Mouse (Mus musculus) CD8-positive naive resting alpha-beta T cell, adult 2 months (primary cell): ENCODE measurements around the gene Gadd45a.
"Not testable (repeated sequence)": the region's sequence is repeated elsewhere in the genome, so short reads cannot be mapped to it uniquely, and the experiment has no call there.

Experiments
- DNase-seq, 2 experiments: peaks; one replicate each; pipeline ENCODE4 v3.0.0; 2022; ENCODE audit warnings: low read depth in 2 of 2, low spot score in 2 of 2

The Gadd45a gene

DNA sequence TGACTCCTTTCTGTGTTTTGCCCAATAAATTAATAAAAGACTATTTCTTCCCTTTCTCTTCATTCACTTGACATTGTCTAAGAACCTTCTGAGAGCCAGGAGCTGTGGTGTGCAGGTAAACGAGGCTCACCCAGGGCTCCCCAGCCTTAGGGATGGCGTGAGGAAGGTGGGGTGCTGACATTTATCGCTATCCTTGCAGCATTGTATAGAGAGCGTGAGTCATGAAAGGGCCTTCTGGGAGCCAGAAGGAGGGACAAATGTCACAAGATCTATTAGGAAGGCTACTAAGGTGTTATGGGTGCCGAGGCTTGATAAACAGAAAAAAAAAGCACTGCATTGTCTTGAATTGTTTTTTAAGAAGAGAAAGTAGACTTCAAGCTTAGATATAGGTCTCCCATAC is 15.9 kb downstream of the Gadd45a start:
- DNase-seq = no peak

DNA sequence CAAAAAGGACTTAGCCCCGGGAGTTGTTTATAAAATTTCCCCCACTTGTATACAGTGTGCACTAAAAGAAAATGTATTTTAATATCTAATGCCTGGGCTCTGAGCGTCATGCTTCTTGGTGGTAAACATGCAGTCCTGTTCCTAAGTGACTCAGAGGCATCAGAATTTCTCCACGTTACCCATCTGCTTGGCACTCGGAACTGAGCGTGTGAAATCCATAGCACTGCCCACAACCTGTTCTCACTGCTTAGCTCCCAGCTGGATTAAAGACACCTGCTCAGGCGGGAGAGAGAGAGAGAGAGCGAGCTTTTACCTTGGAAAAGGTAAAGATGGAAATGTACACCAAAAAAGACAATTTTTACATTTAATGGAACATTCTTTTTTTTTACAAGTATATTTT is 18.3 kb downstream of the Gadd45a start:
- DNase-seq = not testable (repeated sequence)

DNA sequence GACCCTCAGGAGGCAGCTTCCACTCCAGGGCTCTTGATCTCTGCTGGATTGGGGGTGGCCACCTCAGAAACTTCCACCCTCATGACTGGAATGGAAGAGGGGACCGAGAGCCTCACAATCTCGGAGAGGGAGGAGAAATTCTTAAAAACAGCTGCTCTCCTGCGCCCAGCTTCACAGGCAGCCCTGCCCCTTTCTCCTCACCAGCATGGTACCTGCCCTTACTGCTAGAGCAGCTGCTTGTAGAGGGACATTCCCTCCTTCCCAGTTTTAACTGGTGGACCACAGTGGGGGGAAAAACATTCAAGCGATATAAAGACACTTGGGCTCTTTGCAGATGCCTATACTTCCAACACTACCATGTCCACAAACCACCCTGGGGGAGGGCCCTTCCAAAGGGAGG is 18.9 kb downstream of the Gadd45a start:
- DNase-seq = no peak

DNA sequence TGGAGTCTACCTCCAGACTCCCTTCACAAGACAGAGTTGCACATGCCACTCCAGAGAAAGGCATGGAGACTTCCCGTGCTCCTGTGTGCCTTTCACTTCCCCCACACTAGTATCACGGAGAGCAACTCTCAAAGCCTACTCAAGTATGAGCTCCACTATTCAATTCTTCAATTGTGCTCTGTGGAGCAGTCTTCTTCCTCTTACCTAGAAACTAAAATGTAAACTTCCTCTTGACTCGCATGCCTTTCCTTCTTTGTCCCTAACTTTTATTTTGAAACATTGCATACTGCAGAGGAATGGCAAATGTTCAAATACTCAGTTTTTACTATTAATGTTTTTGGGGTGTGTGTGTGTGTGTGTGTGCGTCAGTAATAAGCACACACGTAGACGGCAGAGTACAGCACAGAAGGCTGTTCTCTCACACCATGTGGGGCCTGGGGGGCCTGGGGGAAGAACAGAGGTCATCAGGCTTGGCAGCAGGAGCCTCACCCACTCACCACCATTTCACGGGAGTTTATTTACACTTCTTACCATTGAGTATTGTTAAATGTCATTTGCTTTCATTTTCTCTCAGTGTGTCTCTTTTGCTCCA is 20.6 kb downstream of the Gadd45a start:
- no peak for DNase-seq

DNA sequence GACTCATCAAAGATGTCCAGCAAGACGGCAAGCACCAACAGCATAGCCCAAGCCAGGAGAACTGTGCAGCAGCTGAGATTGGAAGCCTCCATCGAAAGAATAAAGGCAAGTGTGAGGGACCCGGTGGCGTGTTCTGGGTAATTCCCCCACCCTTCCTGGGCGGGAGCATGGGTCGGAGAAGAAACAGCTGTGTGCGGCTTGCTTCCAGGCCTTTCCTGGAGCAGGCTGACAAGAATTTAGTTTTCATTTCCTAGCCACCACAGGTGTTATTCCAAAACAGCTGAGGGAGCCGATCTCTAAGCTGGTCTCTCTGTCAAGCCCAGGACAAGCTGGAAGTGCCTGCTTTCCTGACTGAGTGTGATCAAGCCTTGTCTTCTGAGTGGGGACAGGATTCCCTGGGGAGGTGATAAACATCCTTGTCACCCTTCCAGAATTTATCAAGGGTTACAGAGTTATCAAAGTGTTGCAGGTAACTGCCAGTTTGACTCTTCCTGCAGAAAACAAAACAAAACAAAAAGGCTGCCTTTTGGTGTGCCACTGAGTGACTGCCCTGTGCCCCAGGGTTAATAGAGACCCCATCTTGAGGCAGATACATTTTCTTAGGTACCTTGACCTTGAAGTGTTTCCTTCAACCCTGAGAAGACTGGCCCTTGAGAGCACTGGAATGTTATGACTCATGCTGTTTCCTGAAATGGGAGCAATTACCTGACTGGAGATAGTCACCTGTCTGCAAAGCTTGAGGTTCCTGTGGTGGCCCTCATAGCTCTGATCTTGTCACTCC is 21.3 kb downstream of the Gadd45a start:
- no peak for DNase-seq

DNA sequence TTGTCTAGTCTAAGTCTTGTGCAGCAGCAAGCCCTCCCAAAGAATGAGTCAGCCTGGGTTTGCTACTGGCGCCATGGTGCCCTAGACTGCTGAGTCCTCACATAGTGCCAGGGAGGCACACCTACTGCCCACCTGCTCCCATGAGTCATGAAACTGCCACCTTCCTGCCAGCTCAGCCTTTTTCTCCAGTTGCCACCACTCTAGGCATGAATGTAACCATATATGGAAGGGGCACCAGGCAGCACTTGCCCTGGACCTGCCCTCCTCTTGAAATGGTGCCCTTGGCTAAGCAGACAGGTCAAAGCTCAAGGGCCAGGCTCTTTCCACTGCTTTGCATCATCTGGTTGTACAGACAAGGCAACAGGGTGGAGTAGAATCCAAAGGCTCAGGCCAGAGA is 22.6 kb downstream of the Gadd45a start:
- DNase-seq = no peak

DNA sequence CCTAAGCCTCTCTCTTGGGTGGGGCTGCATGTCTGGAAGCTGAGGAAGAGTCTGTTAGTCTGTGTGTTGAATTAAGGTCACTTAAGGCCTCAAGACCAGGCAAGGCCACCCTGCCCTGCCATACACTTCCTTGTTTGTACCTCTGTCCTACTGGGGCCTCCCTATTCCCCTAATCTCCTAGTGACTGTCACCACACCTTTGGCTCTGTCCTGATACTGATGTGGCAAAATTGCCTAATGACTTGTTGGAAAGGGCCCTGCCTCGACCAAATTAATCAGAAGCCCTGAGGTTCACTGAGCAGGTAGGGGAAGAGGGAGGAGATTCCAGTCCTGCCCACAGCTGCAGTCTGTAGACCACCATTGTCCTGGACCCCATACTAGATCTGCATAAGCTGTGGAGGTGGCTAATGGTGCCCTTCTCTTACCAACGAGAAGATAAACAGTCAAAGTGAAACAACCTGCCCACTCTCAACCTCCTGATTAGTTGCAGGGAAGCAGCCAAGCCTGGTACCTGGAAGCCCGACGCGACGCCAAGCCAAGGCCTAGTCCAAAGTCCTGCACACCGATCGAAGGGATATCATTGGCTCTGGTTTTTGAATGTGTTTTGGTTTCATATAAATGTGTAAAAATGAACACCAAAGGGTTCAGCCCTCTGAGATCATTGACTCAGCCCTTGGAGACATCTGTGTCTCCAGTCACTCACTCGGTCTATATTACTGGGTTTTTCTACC is 23.1 kb downstream of the Gadd45a start:
- no peak for DNase-seq

DNA sequence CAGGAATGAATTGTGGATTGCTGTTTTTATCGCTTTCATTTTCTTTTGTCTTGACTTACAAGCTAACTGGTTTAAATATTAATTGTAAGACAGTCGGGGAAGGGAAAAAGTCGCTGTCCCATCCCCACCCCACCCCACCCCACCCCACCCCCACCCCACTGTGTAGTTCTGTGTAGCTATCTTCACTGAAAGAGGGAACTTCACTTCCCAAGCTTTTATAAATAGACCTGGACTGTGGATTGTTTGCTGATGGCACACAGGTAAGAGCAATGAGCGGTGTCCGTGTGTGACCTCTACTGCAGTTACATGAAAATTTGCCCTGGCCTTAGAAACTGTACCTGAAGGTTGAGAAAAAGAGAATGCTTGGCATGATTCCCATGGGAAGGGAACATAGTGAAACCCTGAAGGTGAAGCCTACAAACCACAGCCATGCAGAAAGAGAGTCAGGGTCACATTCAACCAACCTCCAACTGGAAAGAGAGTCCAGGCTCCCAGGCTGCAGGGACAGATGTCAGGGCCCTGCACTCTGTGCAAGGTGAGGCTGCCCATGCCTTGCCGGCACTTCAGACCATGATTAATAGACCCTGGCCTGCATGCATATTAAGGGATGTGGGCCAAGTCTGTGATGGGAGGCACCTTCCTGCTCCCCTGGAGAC is 23.8 kb downstream of the Gadd45a start:
- DNase-seq = no peak

DNA sequence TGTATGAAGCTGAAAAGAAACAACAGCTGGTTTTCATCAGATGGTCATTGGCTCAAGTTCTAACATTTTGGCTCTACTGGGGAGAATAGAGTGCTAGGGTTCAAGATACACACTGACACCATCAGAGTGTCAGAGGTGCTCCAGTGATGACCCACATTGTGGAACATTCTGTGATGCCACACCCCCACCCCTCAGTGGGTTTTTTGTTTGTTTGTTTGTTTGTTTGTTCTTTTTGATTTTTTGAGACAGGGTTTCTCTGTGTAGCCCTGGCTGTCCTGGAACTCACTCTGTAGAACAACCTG is 26.1 kb downstream of the Gadd45a start:
- DNase-seq = no peak

DNA sequence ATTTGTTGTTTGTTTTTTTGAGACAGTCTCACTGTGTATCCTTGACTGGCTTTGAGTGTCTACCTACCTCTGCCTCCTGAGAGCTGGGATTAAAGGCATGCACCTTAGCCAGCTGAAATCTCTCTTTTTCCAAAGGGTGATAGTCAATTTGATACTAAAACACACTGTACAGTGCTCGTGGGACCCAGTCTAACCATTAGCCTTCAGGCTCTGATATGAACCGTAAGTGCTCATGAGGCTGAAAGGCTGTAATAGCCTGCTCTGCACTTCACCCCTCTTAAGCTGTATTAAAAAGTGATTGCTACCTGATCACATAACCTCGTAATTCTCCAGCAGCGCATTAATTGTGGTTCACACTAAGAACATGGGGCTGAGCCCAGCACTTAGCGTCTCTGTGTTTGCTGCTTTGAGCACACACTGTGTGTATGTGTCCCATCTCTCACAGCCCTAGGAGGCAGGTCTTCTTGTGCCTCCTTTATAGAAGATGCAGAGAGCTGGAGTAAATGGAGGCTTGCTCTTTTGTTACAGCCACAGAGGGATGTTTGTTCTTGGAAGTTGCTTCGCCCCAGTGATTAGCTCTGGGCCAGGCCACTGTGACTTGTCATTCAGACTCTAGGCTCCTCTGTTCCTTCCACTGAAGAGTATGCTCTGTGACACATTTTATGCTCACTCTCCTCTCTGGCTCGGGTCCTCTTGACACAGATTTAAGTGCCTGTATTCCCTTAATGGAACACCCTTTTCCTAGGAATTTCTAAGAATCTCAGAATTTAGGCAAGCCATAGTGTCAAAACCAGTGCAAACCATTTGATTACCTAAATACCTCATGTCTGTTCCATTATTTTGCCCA is 26.7 kb downstream of the Gadd45a start:
- no peak for DNase-seq

DNA sequence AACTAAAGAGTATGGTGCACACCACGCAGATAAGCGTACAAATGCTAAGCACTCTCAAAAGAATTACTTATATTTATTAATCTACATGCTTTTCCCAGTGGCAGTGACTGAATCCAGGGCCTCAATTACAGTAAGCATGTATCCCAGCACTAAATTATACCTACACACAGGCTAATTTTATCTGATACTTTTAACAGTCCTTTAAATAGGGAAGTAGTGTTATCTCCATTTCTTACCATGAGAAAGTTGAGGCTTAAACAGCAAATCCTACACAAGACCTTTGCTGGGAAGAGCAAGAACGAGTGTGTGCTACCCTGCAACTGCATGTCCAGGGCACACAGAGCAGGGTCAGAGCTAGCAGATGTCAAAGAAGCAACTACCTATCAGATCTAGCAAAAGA is 27.4 kb downstream of the Gadd45a start:
- no peak for DNase-seq

DNA sequence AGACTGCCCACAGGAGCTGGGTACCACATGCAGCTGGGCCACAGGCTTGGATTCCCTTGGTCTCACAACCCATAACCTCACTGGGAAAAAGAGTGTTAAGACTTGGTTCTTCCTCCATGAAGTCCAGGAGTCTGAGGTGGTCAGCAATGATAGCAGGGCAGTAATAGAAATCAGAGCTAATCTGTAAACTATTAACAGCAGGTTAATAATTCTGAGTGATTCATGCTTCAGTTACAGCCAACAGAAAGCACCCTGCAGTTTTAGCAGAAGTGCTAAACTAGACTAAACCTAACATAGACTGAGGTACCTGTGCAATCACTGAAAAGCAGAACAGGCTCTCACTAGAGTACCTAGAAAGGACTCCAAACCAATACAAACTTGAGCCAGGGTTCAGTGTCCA is 37.5 kb downstream of the Gadd45a start:
- no peak for DNase-seq

DNA sequence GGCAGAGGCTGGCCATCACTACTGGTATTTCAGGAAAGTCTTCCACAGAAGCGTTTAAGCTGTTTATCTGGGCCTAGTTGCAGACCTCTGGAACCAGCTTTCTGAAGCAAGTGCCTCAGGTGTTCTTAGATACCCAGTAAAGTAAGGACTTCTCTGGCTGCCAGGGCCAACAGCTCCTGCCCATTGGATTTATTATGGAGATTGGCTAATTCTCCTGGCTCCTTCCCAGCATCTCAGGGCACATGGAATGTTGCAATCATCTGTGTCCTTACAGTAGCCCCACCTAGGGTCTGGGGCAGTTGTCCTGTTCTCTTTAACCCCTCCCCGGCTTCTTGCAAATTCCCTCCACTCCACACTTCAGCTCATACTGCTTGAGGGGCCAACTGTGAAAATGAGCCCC is 38.6 kb downstream of the Gadd45a start:
- no peak for DNase-seq

DNA sequence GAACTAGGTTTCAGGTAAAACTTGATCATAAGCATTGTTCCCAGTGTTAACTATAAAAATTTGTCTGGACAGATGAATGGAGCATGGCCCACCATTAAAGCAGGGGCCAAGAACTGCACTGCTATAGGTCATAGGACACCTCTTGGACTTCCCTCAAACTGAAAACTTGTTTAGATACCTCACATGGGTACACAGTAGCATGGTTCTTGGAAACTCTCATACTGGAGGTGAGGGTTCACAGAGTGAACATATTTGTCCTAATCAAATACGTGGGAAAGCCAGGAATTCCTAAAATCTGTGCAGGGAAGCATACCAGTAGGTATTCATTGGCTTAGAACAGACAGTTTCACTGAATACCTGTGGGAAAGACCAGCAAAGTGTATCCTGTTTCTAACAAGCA is 41.0 kb downstream of the Gadd45a start:
- DNase-seq = no peak

DNA sequence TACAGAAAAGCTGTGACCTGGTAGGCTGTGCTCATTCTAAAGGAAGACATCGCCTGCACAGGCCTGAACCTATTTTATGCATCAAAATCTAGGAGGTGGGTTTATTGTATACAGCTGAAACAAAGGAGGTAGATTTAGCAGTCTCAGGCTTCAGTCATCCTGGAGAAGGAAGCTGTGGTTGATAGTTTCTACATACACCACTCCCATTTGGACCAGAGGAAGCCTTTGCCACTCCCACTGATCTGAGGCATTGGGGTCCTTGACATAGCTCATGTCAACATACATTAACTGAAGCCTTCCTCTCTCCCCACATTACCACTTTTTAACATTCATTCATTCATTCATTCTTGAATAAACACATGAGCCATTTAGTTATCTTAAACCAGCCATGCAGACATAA is 41.4 kb downstream of the Gadd45a start:
- DNase-seq = no peak

DNA sequence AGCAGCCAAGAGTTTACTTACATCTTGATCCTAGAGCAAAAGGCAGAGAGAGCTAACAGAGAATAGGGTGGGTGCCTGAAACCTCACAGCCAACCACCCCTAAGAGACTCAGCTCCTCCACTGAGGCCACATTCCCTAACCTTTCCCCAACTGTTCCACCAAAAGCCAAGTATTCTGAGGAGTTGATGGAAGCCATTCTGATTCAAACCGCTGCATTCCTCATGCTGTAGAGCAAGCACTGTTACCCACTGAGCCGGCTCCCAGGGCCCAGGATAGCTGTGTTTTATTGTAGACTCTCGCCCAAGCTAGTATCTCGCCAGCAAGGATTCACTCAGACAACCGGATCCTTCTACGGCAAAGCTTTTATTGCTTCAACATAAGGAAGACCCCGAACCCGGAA is 42.3 kb downstream of the Gadd45a start:
- DNase-seq = no peak

DNA sequence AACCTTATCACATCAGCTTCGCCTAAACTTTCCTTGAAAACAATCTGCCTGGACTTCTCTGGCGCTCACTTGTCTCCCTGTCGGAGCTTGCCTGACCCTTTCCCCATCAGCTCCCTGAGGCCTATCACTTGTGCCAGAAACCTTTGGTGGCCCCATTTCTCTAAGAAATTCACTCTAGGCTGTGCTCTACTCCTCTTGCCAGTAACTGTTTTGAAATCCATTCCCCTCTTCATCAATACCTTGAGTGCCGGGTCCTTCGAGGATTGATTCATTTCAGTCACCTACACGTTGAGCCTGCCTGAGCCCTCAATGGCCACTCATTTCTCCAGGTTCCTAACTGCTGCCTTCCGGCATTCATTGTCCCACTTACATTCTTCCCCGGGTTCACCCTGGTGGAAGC is 44.5 kb downstream of the Gadd45a start:
- no peak for DNase-seq

DNA sequence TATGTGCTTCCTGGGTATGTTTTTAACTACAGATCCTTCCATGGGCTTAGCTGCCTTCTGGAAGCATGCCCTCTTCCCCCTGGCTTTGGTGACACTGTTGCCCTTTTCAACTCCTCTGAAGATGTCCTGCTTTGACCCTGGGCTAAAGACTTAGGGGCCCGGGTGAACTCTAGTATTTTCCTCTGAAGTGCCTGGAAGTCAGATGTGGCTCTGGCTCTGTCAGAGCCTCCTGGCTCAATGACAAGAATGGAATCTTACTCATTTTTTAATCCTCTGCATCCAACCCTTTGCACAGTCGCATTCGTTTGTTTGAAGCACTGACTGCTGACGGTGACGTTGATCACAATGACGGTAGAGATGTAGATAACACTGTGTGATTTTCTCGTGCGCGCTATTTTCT is 45.0 kb downstream of the Gadd45a start:
- DNase-seq = no peak

DNA sequence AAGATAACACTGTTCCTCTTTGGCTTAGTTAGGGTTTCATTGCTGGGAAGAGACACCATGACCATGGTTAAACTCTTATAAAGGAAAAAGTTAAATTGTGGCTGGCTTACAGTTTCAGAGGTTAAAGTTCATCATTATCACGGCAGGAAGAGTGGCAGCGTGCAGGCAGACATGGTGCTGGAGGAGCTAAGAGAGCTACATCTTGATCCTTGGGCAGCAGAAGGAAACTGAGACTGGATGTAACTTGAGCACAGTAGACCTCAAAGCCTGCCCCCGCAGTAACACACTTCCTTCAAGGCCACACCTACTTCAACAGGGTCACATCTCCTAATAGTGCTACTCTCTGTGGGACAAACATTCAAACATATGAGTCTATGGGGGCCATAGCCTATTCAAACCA is 47.7 kb downstream of the Gadd45a start:
- DNase-seq = no peak

DNA sequence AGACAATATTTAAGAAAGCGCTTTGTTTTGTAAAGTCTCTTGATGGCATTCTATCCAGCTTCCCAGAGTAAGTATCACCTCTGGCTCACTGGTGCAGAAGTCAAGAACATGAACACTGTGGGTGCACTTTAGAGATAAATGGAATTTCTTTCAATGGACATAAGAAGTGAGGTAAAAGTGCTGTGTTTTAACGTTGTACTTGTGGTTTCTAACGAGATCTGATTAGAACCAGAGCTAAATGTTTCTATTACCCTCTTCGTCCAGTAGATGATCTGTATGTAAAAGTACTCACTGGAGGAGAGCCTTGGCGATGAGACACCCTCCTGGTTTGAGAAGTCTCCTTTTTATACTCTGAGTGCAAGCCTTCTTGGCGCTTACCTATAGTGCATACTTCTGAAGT is 48.2 kb downstream of the Gadd45a start:
- no peak for DNase-seq

DNA sequence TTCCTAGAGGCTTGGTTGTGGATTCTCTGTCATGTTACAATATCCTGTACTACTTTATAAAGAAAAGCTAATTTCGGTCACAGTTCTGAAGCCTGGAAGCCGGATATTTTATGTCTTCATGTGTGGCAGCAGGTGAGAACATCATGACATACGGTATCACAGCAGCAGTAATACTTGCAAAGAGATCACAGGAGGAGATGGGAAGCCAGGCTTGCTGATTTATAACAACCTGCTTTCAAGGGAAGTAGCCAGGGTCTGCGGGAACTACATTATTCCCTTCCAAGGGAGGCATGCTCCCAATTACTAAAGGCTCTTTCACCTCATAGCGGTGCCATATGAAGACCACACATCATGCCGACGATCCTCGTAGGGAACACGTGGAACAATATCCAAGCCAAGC is 48.9 kb downstream of the Gadd45a start:
- no peak for DNase-seq
